Mouse (Mus musculus) frontal cortex, adult 2 months (tissue): ENCODE data around the gene Daam1. TPM values are rescaled to one million over a fixed set of nuclear protein-coding genes. Genes with fewer than 3 reads are reported as not detected.

Experiments
- DNase-seq, 2 experiments: peaks; one replicate each; pipeline ENCODE4 v3.0.0; 2022; ENCODE audit warnings: low spot score in 1 of 2; ENCODE audit errors: extremely low spot score in 1 of 2
- polyA plus RNA-seq: library from polyadenylated mRNA; depleted of rRNA; stranded (reverse); fragments of >200 nt; gene quantifications from 2 replicates; pipeline ENCODE4 v1.2.3, GENCODE M21; 2012

The Daam1 gene
- polyA plus RNA-seq, 1 experiment: 27.2 TPM

DNA sequence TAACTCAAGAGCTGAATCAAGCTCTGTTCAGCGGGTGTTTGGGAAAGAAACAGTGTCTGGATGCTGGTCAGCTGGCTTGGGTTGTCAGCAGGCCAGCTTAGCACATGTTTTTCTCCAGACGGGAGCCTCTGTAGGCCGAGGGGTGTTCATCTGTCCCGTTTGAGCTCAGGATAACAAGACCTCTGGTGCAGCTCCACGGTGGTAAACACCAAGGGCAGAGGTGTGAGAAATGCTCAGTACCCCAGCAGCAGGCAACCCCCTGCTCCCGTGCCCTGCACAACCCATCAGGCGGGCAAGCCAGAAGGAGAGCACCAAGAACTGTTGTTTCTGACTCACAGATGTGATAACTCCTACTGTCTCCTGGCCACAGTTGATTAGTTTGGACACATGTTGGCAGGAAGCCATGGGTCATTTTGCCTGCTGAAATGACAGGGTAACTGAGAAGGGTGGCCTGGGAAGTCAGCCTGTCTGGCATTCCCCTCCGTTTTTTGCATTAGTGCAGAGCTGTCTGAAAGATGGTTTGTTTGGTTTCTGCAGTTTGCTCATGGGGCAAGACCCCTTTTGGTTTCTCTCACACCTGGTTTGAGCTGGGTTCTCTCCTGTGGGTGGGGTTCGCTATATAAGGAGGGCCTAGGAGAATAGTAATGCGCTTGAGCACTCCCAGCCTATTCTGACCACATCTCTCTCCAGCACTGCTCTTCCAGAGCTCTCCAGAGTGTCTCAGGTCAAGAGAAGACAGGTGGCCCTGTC, 25.0 kb downstream of the Daam1 start:
- DNase-seq: peak in 1 of 2 experiments; percentile 50

DNA sequence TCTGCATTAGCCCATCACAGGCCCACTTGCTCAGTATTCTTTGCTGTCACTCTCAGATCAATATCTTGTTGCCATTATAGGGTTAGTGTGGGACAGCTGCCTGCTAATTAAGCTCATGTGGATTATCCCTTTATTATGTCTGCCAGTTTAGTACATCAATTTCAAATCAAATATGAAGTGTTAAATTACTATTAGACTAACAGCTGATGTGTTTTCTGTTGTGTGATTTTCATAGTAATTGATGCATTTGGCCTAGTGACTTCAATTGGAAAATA, 25.5 kb downstream of the Daam1 start:
- DNase-seq: no peak

DNA sequence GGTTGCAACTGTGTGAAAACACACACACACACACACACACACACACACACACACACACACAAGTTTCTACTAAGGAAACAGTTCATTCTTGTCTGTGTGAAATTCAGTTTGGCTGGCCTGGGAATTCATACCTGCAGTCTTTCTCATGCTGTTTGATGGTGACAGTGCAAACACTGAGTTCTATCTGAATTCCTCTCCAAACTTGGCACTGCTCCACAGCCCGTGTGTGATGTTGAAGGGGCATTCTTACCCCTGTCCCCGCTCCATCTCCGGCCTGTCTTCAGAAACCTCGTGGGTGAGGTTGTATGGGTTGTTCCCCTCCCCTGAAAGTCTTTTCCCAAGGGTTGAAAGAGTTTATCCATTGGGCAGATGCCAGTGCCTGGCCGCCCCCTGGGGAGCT, 28.2 kb downstream of the Daam1 start:
- no peak for DNase-seq

DNA sequence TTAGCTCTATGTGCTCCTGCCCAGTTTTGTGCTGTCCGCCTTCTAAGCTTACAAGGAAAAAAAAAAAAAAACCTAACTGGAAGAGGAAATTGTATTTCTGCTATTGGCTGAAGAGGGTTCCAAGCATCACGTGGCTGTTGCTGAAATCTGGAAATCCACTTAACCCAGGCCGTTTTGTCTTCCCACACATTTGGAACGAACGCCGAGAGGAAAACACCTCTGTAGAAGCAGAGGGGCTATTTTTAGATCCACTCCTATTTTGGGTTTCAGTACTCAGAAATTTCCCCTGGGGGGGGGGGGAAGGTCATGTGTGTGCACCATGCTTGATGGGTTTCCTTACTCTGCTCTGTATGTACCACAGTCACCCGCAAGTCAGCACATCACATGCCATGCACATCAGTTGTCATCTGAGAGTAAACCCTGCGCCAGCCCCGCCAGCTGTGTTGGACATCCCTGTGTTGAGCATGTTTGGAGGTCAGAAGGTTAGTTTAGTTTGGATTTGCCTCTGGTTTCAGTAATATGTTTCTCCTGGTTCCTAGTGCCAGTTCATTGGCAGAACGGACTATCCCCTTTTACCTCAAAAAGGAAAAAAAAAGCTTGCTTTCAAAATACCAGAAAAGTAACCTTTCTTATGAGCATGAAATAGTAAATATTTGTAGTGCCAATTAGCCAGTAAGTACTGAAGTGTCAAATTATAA, 33.1 kb downstream of the Daam1 start:
- no peak for DNase-seq

DNA sequence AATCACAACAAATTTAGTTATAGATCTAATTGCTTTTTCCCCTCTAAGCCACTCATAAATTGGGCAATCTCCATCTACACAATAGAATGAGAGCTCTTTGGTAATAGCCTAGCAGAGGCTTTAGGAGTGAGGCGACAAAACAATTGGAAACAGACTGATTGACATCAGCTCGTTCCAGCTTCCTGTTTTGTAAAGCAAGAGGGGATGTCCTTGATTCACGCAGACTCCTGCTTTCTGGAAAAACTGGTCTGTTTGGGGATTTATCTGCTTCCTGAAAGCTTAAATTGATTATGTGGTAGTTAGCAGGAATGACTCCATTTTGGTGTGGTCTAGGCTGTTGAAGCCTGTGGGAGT, 33.6 kb downstream of the Daam1 start:
- DNase-seq: no peak

DNA sequence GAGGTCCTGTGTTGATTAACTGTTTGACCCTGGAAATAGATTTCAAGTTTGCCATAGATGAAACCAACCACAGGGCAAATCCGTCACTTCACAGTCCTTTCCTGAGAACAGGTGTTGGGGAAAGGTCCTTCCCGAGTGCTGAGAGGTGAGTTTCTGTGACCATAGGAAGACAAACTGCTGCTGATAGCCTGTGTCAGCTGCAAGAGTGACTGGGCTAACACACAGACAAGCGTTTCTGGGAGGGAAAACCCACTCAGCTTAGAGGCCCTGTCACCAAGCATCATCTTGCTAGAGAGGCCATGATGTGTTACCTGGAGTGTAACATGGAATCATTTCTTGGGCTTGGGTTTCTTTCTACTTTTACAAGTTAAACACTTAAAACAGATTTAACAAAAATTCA, 35.1 kb downstream of the Daam1 start:
- no peak for DNase-seq

DNA sequence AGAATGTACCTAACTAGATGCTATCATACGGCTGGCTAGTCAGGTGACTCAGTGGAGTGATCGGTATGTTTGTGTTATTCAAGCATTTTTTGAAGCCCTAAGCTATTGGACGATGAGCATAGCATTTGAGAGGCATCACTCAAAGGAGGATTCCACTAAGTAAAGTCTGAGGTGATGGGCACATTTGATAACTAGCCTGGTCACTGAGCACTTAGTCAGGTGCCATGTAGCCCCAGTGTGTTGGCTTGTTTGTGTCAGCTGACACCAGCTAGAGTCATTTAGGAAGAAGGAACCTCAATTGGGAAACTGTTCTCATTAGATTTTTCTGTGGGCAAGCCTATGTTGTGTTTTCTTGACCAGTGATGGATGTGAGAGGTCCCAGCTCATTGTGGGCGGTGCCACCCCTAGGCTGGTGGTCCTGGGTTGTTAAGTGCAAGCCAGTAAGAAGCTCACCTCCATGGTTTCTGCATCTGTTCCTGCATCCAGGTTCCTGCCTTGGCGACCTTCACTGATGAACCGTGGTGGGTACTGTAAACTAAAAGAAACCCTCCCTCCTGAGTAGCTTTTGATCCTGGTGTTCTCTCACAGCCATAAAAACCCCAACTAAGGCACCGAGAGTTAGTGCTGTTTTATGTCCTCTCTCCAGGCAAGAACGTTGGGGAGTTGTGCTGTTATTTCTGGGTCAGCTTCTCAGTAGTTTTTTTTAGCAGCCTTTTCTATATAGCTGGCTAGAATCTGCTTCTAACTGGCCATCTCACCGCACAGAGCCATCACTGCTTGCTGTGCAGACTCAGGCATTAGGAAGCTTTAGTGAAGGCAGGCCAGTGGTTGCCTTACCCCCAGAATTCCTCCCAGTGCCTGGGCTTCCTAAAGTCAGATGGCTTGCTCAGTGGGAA, 36.7 kb downstream of the Daam1 start:
- no peak for DNase-seq

DNA sequence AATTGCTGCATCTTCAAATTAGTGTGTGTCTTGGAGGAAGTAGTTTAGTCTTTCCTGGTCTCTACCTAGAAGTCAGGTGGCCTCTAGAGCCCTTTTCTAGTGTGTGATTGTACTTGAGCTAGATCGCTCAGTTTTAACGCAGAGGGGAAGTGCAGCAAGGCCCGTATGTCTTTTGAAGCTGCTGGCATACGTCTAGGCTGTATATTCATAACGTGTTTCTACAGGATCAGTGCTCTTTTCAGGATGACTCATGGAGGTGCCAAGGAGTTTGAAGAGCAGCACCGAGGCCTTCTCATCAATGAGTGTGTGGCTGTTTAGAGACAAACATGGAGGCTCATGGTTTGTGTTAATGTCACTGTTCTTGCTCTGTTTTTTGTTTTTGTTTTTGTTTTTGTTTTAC, 39.8 kb downstream of the Daam1 start:
- peak in 1 of 2 experiments; percentile 59 for DNase-seq

DNA sequence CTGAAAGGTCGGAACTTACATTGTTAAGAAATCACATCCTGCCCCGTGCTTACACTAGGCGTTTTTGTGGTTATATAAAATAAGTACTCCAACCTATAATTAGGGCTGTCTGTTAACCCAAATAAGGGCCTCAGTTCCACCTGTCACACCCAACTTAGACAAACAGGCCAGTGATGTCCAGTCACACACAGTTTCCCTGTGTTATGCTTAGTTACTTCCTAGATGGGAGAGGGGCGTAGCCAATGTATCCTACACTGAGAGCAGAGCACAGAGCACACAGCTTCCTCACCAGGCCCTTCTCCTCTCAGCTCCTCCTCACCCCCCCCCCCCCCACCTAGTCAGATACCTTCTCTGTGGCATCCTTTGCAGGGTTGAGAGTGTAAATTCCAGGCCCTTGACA, 41.5 kb downstream of the Daam1 start:
- DNase-seq: no peak

DNA sequence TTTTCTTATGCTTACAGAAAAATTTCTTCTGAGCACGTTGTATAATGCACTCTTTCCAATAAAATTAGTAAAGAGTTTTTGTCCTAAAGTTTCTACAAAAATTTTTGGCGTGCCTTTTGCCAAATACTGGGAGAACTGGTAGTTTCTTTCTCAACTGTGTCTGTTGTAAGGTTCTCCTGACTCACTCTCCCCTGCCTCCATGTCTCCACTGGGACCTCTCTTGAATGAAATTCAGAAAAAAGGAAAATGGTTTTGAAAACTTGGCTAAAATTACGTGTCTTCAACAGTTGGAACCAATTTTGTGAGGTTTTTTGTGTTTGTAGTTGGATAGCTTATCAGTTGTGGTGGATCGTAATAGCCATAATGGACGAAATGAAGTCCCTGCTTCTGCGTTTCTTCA, 43.7 kb downstream of the Daam1 start:
- no peak for DNase-seq

DNA sequence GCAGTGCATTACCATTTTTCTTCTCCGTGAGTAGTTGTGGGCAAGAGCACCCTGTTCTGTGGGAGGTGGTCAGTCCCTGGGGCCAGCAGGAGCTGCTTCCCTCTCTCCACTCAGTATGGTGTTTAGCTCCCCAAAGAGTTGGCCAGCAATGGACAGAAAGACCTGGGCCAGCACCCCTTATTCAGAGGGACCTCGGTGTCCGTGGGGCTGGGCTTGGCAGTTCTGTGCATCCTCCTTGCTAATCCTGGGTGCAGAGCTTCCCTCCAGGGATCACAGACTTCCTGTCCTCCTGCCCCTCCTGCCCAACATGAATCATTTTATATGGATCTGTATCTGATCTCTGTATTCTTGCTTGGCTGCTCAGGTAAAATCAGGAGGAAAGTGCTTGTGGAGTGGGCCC, 44.1 kb downstream of the Daam1 start:
- DNase-seq: no peak

DNA sequence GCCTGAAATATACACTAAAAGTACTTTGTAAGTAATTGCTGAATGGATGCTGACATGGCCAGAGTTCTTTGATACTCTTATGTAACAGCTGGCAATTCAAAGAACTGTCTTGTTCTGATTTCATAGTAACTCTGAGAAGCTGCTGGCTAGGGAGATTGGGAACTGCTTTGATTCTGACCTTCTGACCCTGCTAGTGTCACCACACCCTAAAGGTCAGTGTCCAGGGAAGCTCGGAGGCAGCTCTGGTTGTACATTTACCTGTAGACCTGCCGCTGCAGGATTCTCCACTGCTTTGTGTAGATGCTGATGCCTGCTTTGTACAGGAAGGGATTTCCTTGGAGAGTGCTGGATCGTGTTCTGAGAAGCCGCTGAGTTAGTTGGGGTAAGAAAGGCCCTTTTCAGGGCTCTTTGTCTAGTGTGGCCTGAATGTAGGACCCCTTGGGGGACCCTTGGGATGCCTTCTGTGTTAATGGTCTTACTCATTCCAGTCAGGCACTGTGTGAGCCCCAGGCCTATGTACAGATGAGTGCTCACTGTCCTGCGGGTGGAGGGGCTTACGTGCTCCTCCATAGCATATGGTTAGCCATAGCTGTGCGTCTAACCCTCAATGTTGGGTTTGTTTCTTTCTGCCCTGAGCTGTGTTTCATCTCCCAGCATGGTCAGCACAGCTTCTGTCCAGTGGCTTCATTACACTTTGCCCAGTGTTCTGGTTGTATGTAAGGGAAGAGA, 45.0 kb downstream of the Daam1 start:
- DNase-seq: no peak

DNA sequence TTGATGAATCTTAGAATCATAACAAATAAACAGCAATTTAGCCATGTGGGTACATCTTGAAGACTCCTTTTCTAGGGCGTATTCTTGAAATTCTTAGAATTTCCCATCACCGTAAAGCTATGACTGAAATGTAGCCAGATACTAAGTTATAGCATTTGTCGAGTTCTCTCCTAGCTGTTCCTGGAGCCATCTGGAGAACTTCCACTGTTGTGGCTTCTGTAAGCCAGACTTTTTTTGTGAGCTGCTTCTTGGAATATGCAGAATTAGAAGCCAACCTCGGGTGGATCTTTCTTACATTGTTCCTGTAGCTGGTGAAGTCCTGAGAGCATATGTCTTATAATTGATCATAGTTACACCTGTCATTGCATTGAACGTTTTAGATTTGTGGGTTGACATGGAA, 50.1 kb downstream of the Daam1 start:
- DNase-seq: peak in 1 of 2 experiments; percentile 71

DNA sequence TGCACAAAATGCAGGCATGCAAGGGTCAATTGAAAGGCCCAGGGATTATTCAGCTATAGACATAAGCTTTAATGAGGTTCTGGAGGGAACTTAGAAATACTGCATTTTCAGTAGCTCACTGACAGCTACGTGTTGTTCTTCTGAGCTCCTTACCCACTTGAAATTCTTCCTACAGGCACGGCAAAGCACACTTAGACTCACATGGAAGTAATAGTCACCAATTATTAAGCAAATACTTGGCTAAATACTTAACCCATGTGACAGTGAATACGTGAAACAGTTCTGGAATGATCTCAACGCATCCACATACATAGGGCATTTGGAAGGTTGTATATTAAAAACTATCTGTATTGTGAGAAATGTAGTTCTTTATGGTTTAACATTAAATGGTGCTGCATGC, 50.6 kb downstream of the Daam1 start:
- no peak for DNase-seq

DNA sequence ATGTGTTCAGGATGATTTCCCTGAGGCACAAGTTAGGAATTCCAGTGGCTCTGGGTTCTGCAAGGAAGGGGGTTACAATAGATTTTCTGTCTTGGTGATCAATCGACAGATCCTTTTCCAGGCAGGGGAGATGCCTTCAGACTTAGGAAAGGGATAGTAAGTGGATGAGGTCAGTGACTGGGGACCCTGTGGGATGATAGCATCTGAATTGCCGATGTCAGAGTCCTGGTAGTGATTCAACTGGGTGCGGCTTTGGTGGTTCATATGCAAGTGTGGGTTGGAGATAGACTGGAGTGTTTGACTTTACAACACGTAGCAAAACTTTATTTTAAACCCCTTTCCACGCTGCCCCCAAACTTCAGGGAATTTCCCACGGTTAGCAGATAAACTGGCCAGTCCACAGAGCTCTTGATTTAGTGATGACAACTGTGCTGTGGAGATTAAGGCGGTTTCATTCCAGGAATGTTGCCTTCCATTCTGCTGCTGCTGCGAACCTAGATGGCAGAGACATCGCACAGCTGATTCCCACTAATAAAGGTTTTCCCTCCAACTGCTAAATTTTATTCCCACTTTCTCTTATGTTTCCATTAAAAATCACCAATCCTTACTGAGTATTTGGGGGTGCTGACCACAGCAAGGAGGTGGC, 52.3 kb downstream of the Daam1 start:
- DNase-seq: no peak

DNA sequence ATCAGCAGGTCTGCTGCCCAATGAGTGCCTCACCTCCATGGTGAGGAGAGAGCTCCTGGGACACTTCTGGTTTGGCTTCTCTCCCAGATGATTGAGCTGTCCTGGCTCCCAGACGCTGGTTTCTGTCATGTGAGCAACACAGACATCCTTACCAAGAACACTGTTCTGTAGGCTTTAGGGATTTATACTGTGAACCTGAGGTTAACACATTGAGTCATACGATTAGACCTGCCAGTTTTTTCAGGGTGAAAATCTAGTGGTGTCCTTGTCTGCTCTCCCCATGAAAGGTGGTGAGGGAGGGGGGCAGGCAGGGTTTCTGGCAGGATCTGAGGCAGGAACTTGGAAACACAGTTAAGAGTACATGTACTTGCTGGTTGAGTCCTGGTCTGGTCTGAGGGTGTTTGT, 54.3 kb downstream of the Daam1 start:
- DNase-seq: no peak

DNA sequence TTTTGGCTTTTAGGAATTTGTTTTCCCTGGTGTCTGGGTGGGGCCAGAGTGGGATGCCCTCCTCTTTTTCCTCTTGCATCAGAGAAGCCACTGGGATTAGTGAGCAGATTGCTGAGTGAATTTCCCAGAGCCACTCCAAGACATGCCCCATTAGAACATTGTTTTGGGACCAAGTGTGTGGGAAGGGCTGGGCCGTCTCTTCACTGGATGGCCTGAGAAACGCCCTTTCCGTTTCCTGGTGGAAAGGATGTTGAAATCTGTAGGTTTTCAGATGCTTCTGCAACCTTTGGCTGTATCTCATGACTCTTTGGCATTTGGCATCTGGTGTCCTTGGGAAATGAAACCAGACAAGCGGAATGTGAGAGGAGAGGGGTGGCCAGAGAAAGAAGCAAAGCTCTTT, 54.8 kb downstream of the Daam1 start:
- DNase-seq: no peak

DNA sequence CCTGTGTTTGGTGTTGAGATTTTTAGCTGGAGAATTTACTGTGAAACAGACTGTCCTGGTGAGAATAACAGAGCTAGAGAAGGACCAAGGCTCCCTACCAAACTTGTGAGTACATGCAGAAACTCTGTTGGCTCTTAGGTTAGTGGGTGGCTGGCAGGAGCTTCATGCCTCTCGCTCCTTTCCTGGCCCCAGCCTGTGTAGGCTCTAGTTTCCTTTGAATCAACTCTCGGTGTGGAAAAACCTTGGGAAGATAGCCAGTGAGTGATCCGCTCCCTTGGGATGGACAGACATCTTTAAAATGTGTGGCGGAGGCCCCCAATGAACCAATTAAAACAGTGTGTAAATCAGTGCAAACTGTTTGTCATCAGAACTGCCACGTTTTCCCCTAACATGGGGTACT, 55.5 kb downstream of the Daam1 start:
- no peak for DNase-seq

DNA sequence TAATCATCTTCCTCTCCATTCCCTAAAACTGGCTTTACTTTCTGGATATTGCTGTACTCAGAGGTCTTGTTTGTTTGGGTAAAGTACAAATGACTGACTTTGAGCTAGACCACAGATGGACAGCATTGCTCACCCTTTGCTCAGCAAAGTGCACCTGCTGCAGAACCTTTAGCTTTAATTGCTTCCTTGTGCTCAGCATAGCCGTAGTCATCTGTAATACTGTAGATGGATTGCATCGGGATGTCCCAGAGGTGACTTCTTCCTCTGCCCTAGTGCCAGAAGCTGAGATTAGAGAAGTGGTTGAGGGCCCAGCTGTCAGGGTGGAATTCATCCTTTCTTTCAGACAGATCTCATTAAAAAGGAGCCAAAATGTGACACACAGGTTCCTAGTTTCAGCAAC, 56.1 kb downstream of the Daam1 start:
- DNase-seq: no peak

DNA sequence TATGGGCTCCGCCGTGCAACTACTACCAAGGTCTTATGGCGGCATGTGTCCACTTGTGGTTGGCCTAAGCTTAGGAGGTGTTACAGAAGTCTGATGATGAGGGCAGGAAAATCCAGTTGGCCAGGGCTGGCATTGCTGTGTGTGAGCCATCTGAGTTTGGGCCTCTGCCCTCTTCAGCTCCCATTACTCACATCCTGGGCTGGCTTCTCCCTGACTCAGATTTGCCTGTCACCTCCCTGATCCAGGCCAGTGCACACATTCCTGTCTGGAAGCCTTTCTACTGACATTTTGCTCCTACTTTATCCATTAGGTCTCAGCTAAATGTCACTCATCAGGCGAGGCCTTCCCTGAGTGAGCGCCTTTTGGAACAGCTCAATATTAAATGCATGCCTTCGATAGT, 57.5 kb downstream of the Daam1 start:
- DNase-seq: no peak

DNA sequence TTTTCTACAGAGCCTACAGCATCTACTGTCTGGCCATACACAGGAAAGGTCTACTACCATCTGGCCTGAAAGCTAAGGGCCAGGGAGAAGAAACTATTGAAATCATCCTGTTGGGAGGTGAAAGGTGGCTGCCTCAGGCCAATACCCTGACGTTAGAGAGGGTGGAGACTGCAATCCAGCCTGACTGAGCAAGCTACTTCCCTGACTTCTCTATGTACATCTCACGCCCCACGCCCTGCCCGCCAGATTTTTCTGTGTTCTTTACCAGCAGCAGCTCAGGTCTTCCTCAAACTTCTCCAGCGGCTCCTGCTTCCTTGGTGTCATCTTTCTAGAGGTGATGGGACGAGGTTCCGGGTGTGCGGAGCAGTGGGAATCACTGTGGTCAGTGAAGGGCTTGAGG, 58.4 kb downstream of the Daam1 start:
- no peak for DNase-seq
